Mouse (Mus musculus) ES-E14 (cell line): ENCODE results near the gene Mdp1. TPM values are rescaled to one million over a fixed set of nuclear protein-coding genes. Genes with fewer than 3 reads are reported as not detected.

Experiments
- DNase-seq: peaks from one replicate; pipeline ENCODE4 v3.0.0-alpha.2; 2013; ENCODE audit warnings: low read depth, low spot score
- H3K27ac ChIP-seq: 2 replicates; pipeline ENCODE4 v1.5.1; 2012; ENCODE audit warnings: low read depth, mild to moderate bottlenecking, low read length, moderate library complexity, mixed read lengths; ENCODE audit not compliant: poor library complexity, insufficient read depth, severe bottlenecking
- H3K36me3 ChIP-seq: 2 replicates; pipeline ENCODE4 v1.6.1; 2012; ENCODE audit warnings: mild to moderate bottlenecking, low read length, moderate library complexity, mixed read lengths; ENCODE audit not compliant: control insufficient read depth, poor library complexity, insufficient read depth, severe bottlenecking
- H3K4me1 ChIP-seq, 2 experiments: fragments of 150-350 bp in 1 of 2; sonication (generic) in 1 of 2; 2 replicates each; pipeline ENCODE4 v1.6.1; 2012; ENCODE audit warnings: low read length in 2 of 2, mild to moderate bottlenecking in 1 of 2, mixed read lengths in 1 of 2; ENCODE audit not compliant: control insufficient read depth in 2 of 2, insufficient read depth in 2 of 2, poor library complexity in 1 of 2
- H3K4me3 ChIP-seq, 2 experiments: fragments of 150-350 bp in 1 of 2; sonication (generic) in 1 of 2; 2 replicates each; pipeline ENCODE4 v1.5.1; 2012; ENCODE audit warnings: low read length in 2 of 2, low read depth in 1 of 2, mild to moderate bottlenecking in 1 of 2, mixed read lengths in 1 of 2; ENCODE audit not compliant: insufficient read depth in 1 of 2, poor library complexity in 1 of 2, severe bottlenecking in 1 of 2
- H3K9ac ChIP-seq: 2 replicates; pipeline ENCODE4 v1.6.1; 2012; ENCODE audit warnings: low read depth, mild to moderate bottlenecking, low read length, mixed read lengths; ENCODE audit not compliant: poor library complexity, insufficient read depth, severe bottlenecking
- H3K9me3 ChIP-seq: fragments of 150-350 bp; sonication (generic); 2 replicates; pipeline ENCODE4 v1.6.1; 2012; ENCODE audit warnings: low read depth, mild to moderate bottlenecking, low read length; ENCODE audit not compliant: control insufficient read depth, insufficient read depth
- CHD2 ChIP-seq: IDR thresholded peaks from 2 replicates; pipeline ENCODE4 v1.6.1; 2014; ENCODE audit warnings: mild to moderate bottlenecking, low read depth, low read length, inconsistent platforms
- HCFC1 ChIP-seq: IDR thresholded peaks from 2 replicates; pipeline ENCODE4 v1.6.1; 2012; ENCODE audit warnings: low read length, inconsistent platforms, borderline replicate concordance; ENCODE audit not compliant: insufficient read depth
- MAFK ChIP-seq: IDR thresholded peaks from 2 replicates; pipeline ENCODE4 v1.6.1; 2014; ENCODE audit warnings: mild to moderate bottlenecking, low read depth, low read length, inconsistent platforms; ENCODE audit not compliant: insufficient read depth
- ZC3H11A ChIP-seq: IDR thresholded peaks from 2 replicates; pipeline ENCODE4 v1.6.1; 2012; ENCODE audit warnings: low read depth, mild to moderate bottlenecking, inconsistent platforms, low read length, borderline replicate concordance
- ZNF384 ChIP-seq: IDR thresholded peaks from 2 replicates; pipeline ENCODE4 v1.6.1; 2012; ENCODE audit warnings: low read depth, low read length, inconsistent platforms
- in situ Hi-C, 2 experiments: fragments of 600-800 bp; cut with MboI; formaldehyde crosslinking; loops; one replicate each; pipeline ENCODE4 v1.15.1; 2025; ENCODE audit warnings: low sequenced_read_pairs in 2 of 2, inconsistent platforms in 1 of 2; ENCODE audit not compliant: unreplicated experiment in 2 of 2
- total RNA-seq: library from RNA; depleted of rRNA; stranded (reverse); fragments of 300-350 nt; gene quantifications from 2 replicates; pipeline ENCODE4 v1.2.3, GENCODE M21; 2012

The Mdp1 gene
- total RNA-seq, 1 experiment = 13.0 TPM

GRCm38 (mm10) chr14:55681160-55682117, 21.1 kb upstream of the Mdp1 start, which contains the start of gene Tinf2:
Gene Tinf2, minus strand, starts transcription at chr14:55681820.
- Histone ChIP-seq H3K36me3 (peaks cover 23% of the 10 kb centered on the region), H3K9me3 (no peaks in the 10 kb centered on the region), H3K9ac (peak within 1 kb of the TSS; percentile 94), H3K4me1 (peaks cover 0 to 2% of the 10 kb centered on the region in 2 experiments; a peak in 1 of 4 replicates), H3K4me3 (peak within 1 kb of the TSS; percentile 89 to 90), H3K27ac (peak within 1 kb of the TSS; percentile 91)
- peak; percentile 92 for TF ChIP-seq ZC3H11A
- 0 out of 2 replicates have a peak, but pooled peaks have one; percentile 12 for TF ChIP-seq MAFK
- TF ChIP-seq CHD2 = no peak
- peak; percentile 61; the same call in 1 of the 2 replicates for TF ChIP-seq HCFC1
- no peak for TF ChIP-seq ZNF384
- peak; percentile 95 for DNase-seq
- in situ Hi-C loops = loop anchor here in 1 of 2 experiments (5.0 kb wide), 1 partner anchor 61 kb away; no protein-coding TSS in a partner anchor

GRCm38 (mm10) chr14:55677615-55678014, 17.3 kb upstream of the Mdp1 start:
- DNase-seq = no peak
- no peak overlapping the region for H3K4me3 ChIP-seq
- H3K9me3 ChIP-seq = no peaks in the 10 kb centered on the region
- peaks cover 0 to 4% of the 10 kb centered on the region in 2 experiments; a peak in 2 of 4 replicates for H3K4me1 ChIP-seq
- no peak overlapping the region for H3K27ac ChIP-seq
- H3K36me3 ChIP-seq = peaks cover 24% of the 10 kb centered on the region
- in situ Hi-C loops = no loop called here
- TF ChIP-seq HCFC1 (no peak), ZNF384 (no peak), ZC3H11A (no peak), CHD2 (no peak), MAFK (no peak)
- no peak overlapping the region for H3K9ac ChIP-seq

- DNase-seq = no peak
- no peak for TF ChIP-seq MAFK
- TF ChIP-seq ZC3H11A = no peak
- no peak for TF ChIP-seq CHD2
- TF ChIP-seq HCFC1 = no peak
- no peak for TF ChIP-seq ZNF384
- in situ Hi-C loops = no loop called here
- Histone ChIP-seq H3K9me3 (no peaks in the 10 kb centered on the region), H3K9ac (peak overlapping the region; percentile 62; the same call in 1 of the 2 replicates), H3K4me1 (peaks cover 0 to 4% of the 10 kb centered on the region in 2 experiments; a peak in 1 of 4 replicates), H3K4me3 (peak overlapping the region; percentile 84 to 89), H3K27ac (peak overlapping the region; percentile 36; the same call in 1 of the 2 replicates), H3K36me3 (peaks cover 7% of the 10 kb centered on the region)
Measured at GRCm38 (mm10) chr14:55672741-55673060, 12.4 kb upstream of the Mdp1 start.

GRCm38 (mm10) chr14:55671833-55672740, 11.8 kb upstream of the Mdp1 start, which contains the start of the genes Gmpr2 and Nedd8:
Gene Gmpr2, plus strand, starts transcription at chr14:55671941.
Gene Nedd8, minus strand, starts transcription at chr14:55672124.
- in situ Hi-C loops = no loop called here

More at GRCm38 (mm10) chr14:55671833-55672740, 11.8 kb upstream of the Mdp1 start, which contains the start of the genes Gmpr2 and Nedd8:
- DNase-seq = peak; percentile 97
- peak within 1 kb of the TSS; percentile 93 for H3K9ac ChIP-seq
- H3K9me3 ChIP-seq = no peaks in the 10 kb centered on the region
- peaks cover 0 to 4% of the 10 kb centered on the region in 2 experiments; a peak in 1 of 4 replicates for H3K4me1 ChIP-seq
- H3K27ac ChIP-seq = peak within 1 kb of the TSS; percentile 89
- TF ChIP-seq ZC3H11A (no peak), ZNF384 (no peak), CHD2 (peak; percentile 64), HCFC1 (peak; percentile 100), MAFK (0 out of 2 replicates have a peak, but pooled peaks have one; percentile 25)
- peak within 1 kb of the TSS; percentile 84 to 89 for H3K4me3 ChIP-seq
- H3K36me3 ChIP-seq = peaks cover 6% of the 10 kb centered on the region
